Mouse (Mus musculus) lung, postnatal 0 days (tissue): ENCODE results near the gene Pald1.

Experiments used
- CTCF ChIP-seq: IDR thresholded peaks from 2 replicates; pipeline ENCODE4 v1.5.1; 2016; ENCODE audit warnings: antibody characterized with exemption, mild to moderate bottlenecking
- EP300 ChIP-seq: IDR thresholded peaks from 2 replicates; pipeline ENCODE4 v1.6.1; 2016; ENCODE audit warnings: antibody characterized with exemption, mild to moderate bottlenecking, control low read depth

DNA sequence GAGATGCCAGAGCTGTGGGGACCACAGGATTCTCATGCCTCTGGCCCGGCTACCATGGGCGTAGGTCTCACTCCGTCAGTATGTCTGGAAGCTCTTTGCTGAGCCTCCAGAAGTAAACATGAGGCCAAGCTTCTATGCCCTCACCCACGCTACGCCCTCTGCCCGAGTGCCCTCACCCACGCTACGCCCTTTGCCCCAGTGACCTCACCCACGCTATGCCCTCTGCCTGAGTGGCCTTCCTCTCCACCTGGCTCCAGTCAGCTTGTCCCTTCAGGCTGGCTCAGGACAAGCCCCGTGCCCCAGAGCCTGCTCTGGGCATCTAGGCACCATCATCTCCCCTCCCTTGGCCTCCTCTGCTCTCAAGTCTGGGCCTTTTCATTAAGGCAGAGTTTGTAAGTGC lies 55.8 kb downstream of the Pald1 start:
- TF ChIP-seq CTCF (no peak), EP300 (no peak)
